ENCODE assay signal across 39 mouse cellular contexts in the genomic region with DNA sequence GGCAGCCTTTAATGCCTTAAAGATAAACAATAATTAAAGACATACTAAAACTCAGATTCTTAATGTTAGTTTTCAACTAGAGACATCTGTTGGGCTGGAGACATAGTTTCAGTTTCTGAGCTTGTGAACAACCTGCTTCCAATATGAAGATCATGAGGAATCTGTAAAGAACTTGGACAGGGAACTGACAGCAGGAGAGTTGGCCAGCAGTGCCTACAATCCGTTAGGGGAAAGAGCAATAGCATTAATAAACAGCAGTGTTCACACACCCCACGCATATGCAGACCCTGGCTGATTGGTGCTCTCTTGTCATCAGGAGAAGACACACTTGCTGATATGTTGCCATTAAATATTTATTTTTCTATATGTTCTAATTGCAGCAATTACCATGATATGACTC. TPM values are rescaled to one million over a fixed set of nuclear protein-coding genes. Genes with fewer than 3 reads are reported as not detected.
"Had no signal": no experiment of that assay in that cellular context is flagged by ENCODE, and none has a peak within 500 bp of the region (broad histone marks: within the 10 kb centered on the region; RNA-seq: fewer than 3 reads in every experiment).

No protein-coding gene starts in this region.

- H3K27me3 ChIP-seq: limb, embryonic 12.5 days; limb, embryonic 13.5 days; limb, embryonic 15.5 days; liver, embryonic 12.5 days; liver, embryonic 13.5 days; liver, embryonic 15.5 days; lung, embryonic 15.5 days; megakaryocyte, embryonic 14.5 days; midbrain, embryonic 12.5 days; midbrain, embryonic 13.5 days; midbrain, embryonic 15.5 days; neural tube, embryonic 12.5 days had no signal

- H3K9me3 ChIP-seq: limb, embryonic 10.5 days; limb, embryonic 12.5 days; limb, embryonic 13.5 days; limb, embryonic 15.5 days; liver, embryonic 12.5 days; liver, embryonic 13.5 days; liver, embryonic 15.5 days; lung, embryonic 15.5 days; megakaryocyte, embryonic 14.5 days; midbrain, embryonic 10.5 days; midbrain, embryonic 12.5 days; midbrain, embryonic 13.5 days; midbrain, embryonic 15.5 days; neural tube, embryonic 12.5 days had no signal

- H3K9ac ChIP-seq: limb, embryonic 12.5 days; limb, embryonic 13.5 days; limb, embryonic 15.5 days; liver, embryonic 12.5 days; liver, embryonic 13.5 days; liver, embryonic 14.5 days; liver, embryonic 15.5 days; liver, postnatal 0 days; lung, embryonic 14.5 days; lung, embryonic 15.5 days; midbrain, embryonic 12.5 days; midbrain, embryonic 13.5 days; midbrain, embryonic 15.5 days; neural tube, embryonic 12.5 days had no signal

- H3K4me3 ChIP-seq: limb, embryonic 10.5 days; limb, embryonic 12.5 days; limb, embryonic 13.5 days; limb, embryonic 15.5 days; liver, embryonic 12.5 days; liver, embryonic 13.5 days; liver, embryonic 15.5 days; lung, embryonic 15.5 days; megakaryocyte, embryonic 14.5 days; midbrain, embryonic 10.5 days; midbrain, embryonic 12.5 days; midbrain, embryonic 13.5 days; midbrain, embryonic 15.5 days; myocyte; neural tube, embryonic 12.5 days had no signal

- ATAC-seq: liver, embryonic 12.5 days; liver, postnatal 0 days; lung, postnatal 0 days; midbrain, embryonic 13.5 days; midbrain, embryonic 15.5 days; midbrain, embryonic 16.5 days had no signal

- H3K4me1 ChIP-seq: liver, embryonic 12.5 days; liver, embryonic 13.5 days; liver, embryonic 15.5 days; midbrain, embryonic 15.5 days; neural tube, embryonic 12.5 days had no signal

- DNase-seq: left cerebral cortex, postnatal 4 days; liver; liver, embryonic 13.5 days; liver, postnatal 0 days; lung, adult 18-20 months; lung, adult 2 months; lung, embryonic 14.5 days; lung, postnatal 10 days; lung, postnatal 14 days; lung, postnatal 36 days; lung, postnatal 4 days; midbrain, embryonic 14.5 days had no signal

- H3K36me3 ChIP-seq: limb, embryonic 10.5 days; limb, embryonic 12.5 days; limb, embryonic 13.5 days; limb, embryonic 15.5 days; liver, embryonic 12.5 days; liver, embryonic 13.5 days; liver, embryonic 15.5 days; lung, embryonic 15.5 days; midbrain, embryonic 10.5 days; midbrain, embryonic 12.5 days; midbrain, embryonic 13.5 days; midbrain, embryonic 15.5 days; neural tube, embryonic 12.5 days had no signal

- H3K27ac ChIP-seq: limb, embryonic 10.5 days; limb, embryonic 12.5 days; limb, embryonic 13.5 days; limb, embryonic 15.5 days; liver, embryonic 12.5 days; liver, embryonic 13.5 days; liver, embryonic 14.5 days; liver, embryonic 15.5 days; lung, embryonic 15.5 days; macrophage; midbrain, embryonic 10.5 days; midbrain, embryonic 12.5 days; midbrain, embryonic 13.5 days; midbrain, embryonic 15.5 days; neural tube, embryonic 12.5 days had no signal

- H3K4me2 ChIP-seq: limb, embryonic 12.5 days; limb, embryonic 13.5 days; limb, embryonic 15.5 days; liver, embryonic 11.5 days; liver, embryonic 12.5 days; liver, embryonic 13.5 days; liver, embryonic 15.5 days; lung, embryonic 14.5 days; lung, embryonic 15.5 days; midbrain, embryonic 11.5 days; midbrain, embryonic 12.5 days; midbrain, embryonic 13.5 days; midbrain, embryonic 15.5 days; neural tube, embryonic 12.5 days had no signal

RNA-seq across cellular contexts. Expression of a gene that starts 15.0 kb away (rescaled TPM):
- total RNA-seq: left cerebral cortex, postnatal 10 days; left cerebral cortex, postnatal 14 days; left cerebral cortex, postnatal 4 days; midbrain, postnatal 0 days had no signal
- polyA plus RNA-seq: limb, embryonic 10.5 days; limb, embryonic 11.5 days; limb, embryonic 12.5 days; liver, adult 2 months; liver, embryonic 15.5 days; liver, embryonic 16.5 days; midbrain, embryonic 10.5 days; midbrain, embryonic 12.5 days; midbrain, embryonic 13.5 days; midbrain, embryonic 14.5 days; midbrain, embryonic 15.5 days; midbrain, embryonic 16.5 days; midbrain, postnatal 0 days; neural tube, embryonic 11.5 days; neural tube, embryonic 12.5 days had no signal
